Mouse (Mus musculus) midbrain, embryonic 15.5 days (tissue): ENCODE data around the gene 1700012P22Rik. TPM values are rescaled to one million over a fixed set of nuclear protein-coding genes. Genes with fewer than 3 reads are reported as not detected.

Source experiments
- ATAC-seq: fragments of 200-750 bp; cut with Nextera tagmentation; replicated peaks from 2 replicates; pipeline ENCODE4 v1.8.0; 2017; ENCODE audit warnings: moderate TSS enrichment
- H3K27ac ChIP-seq: fragments of 300-500 bp; sonication (generic); 2 replicates; pipeline ENCODE4 v1.5.1; 2015; ENCODE audit warnings: mild to moderate bottlenecking, inconsistent platforms
- H3K27me3 ChIP-seq: fragments of 300-500 bp; sonication (generic); replicated peaks from 2 replicates; pipeline ENCODE4 v1.6.1; 2015; ENCODE audit warnings: inconsistent platforms
- H3K36me3 ChIP-seq: fragments of 300-500 bp; sonication (generic); replicated peaks from 2 replicates; pipeline ENCODE4 v1.6.1; 2015; ENCODE audit warnings: inconsistent platforms
- H3K4me1 ChIP-seq: fragments of 300-500 bp; sonication (generic); 2 replicates; pipeline ENCODE4 v1.6.1; 2015; ENCODE audit warnings: inconsistent platforms
- H3K4me2 ChIP-seq: fragments of 300-500 bp; sonication (generic); 2 replicates; pipeline ENCODE4 v1.6.1; 2015; ENCODE audit warnings: inconsistent platforms, mild to moderate bottlenecking, moderate library complexity
- H3K4me3 ChIP-seq: fragments of 300-500 bp; sonication (generic); 2 replicates; pipeline ENCODE4 v1.5.1; 2015; ENCODE audit warnings: mild to moderate bottlenecking, inconsistent platforms
- H3K9ac ChIP-seq: fragments of 300-500 bp; sonication (generic); 2 replicates; pipeline ENCODE4 v1.6.1; 2015; ENCODE audit warnings: mild to moderate bottlenecking, inconsistent platforms
- H3K9me3 ChIP-seq: fragments of 300-500 bp; sonication (generic); 2 replicates; pipeline ENCODE4 v1.6.1; 2016; ENCODE audit warnings: inconsistent platforms
- WGBS: fragments of 180-500 bp; shearing (Covaris S2); methylation state at CpG from one replicate; pipeline ENCODE4 v1.1.7; 2015; ENCODE audit warnings: mixed read lengths; 5-methylcytosine and 5-hydroxymethylcytosine counted together
- polyA plus RNA-seq: library from polyadenylated mRNA; unstranded; fragments of >200 nt; fragmentation: Nextera tagmentation; extraction: Ambion mirVana; gene quantifications from 2 replicates; pipeline ENCODE4 v1.2.1, GENCODE M21; 2015

Gene 1700012P22Rik
- 0.18 TPM in 1 of 2 replicates, not detected in the other for polyA plus RNA-seq

- no peak within 1 kb of the TSS for H3K4me3 ChIP-seq
- no peak within 1 kb of the TSS for H3K9ac ChIP-seq
- H3K27ac ChIP-seq = no peak within 1 kb of the TSS
- no peaks in the 10 kb centered on the region for H3K27me3 ChIP-seq
- no peaks in the 10 kb centered on the region for H3K36me3 ChIP-seq
- no peak within 1 kb of the TSS for H3K4me2 ChIP-seq
- no peak for ATAC-seq
- peaks cover 17% of the 10 kb centered on the region for H3K9me3 ChIP-seq
- H3K4me1 ChIP-seq = no peaks in the 10 kb centered on the region
Measured at GRCm38 (mm10) chr4:144438672-144439071, at the start of gene 1700012P22Rik. Gene 1700012P22Rik, minus strand, starts transcription at chr4:144438772.

DNA sequence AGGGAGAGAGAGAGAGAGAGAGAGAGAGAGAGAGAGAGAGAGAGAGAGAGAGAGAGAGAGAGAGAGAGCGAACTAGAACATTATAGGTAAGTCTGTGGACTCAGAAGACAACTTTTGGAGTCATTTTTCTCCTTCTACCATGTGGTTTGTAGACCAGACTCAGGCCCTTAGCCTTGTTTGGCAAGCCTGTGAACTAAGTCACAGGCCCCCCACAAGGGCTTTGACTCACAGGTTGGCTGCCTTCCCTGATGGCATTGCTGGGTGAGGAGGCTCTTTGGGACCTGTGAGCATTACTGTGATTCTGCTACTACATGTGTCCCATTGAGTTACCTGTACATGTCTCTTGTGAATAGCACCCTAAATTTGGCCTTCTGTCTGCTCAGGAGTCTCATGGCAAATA lies 29.5 kb upstream of the 1700012P22Rik start:
- 0 out of 2 replicates have a peak, but pooled peaks cover 29% of the 10 kb centered on the region for H3K9me3 ChIP-seq
- no peak overlapping the region for H3K4me3 ChIP-seq
- H3K27me3 ChIP-seq = no peaks in the 10 kb centered on the region
- no peaks in the 10 kb centered on the region for H3K4me1 ChIP-seq
- H3K4me2 ChIP-seq = no peak overlapping the region
- ATAC-seq = no peak
- no peaks in the 10 kb centered on the region for H3K36me3 ChIP-seq
- H3K27ac ChIP-seq = no peak overlapping the region
- H3K9ac ChIP-seq = no peak overlapping the region
- 92% methylated on average over 1 of the region's 1 CpGs for WGBS

- Histone ChIP-seq H3K4me1 (no peaks in the 10 kb centered on the region), H3K4me2 (no peak overlapping the region), H3K9me3 (peaks cover 22% of the 10 kb centered on the region), H3K36me3 (no peaks in the 10 kb centered on the region), H3K27ac (no peak overlapping the region), H3K9ac (no peak overlapping the region), H3K27me3 (no peaks in the 10 kb centered on the region), H3K4me3 (no peak overlapping the region)
- no peak for ATAC-seq
- 79% methylated on average over 2 of the region's 2 CpGs for WGBS
Measured at GRCm38 (mm10) chr4:144465206-144465605, 26.6 kb upstream of the 1700012P22Rik start.

DNA sequence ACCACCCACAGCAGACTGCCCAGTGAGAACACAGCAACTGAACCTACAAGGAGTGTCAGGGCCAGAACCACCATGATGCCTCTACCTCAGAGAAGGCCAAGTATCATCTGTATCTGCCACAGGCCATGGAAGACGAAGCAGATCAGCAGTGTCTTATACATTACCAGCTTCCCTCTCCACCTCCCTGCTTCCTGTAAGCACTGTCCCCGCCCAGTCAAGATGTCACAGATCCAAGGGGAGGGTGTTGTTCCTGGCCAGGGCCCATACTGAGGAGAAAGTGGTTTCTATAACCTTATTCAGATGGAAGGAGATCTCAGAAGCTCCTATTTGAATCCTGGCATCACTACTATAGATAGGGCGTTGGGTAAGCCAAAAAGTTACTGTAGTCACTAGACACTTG lies 25.1 kb upstream of the 1700012P22Rik start, which contains the start of gene Aadacl3:
Gene Aadacl3, minus strand, starts transcription at position 101 of the 400 bp plus-strand sequence.
- WGBS = 84% methylated on average over 3 of the region's 3 CpGs
- Histone ChIP-seq H3K27me3 (no peaks in the 10 kb centered on the region), H3K36me3 (no peaks in the 10 kb centered on the region), H3K27ac (no peak within 1 kb of the TSS), H3K4me1 (no peaks in the 10 kb centered on the region), H3K9me3 (peaks cover 22% of the 10 kb centered on the region), H3K4me2 (no peak within 1 kb of the TSS), H3K9ac (no peak within 1 kb of the TSS), H3K4me3 (no peak within 1 kb of the TSS)
- ATAC-seq = no peak

- H3K9ac ChIP-seq = no peak within 1 kb of the TSS
- H3K4me2 ChIP-seq = no peak within 1 kb of the TSS
- H3K4me1 ChIP-seq = no peaks in the 10 kb centered on the region
- 65% methylated on average over 2 of the region's 2 CpGs for WGBS
- no peak for ATAC-seq
- H3K27me3 ChIP-seq = no peaks in the 10 kb centered on the region
- H3K4me3 ChIP-seq = no peak within 1 kb of the TSS
- H3K9me3 ChIP-seq = peaks cover 22% of the 10 kb centered on the region
- no peak within 1 kb of the TSS for H3K27ac ChIP-seq
- H3K36me3 ChIP-seq = no peaks in the 10 kb centered on the region
Measured at GRCm38 (mm10) chr4:144453217-144453616, 14.6 kb upstream of the 1700012P22Rik start, which contains the start of gene Gm9944. Gene Gm9944, minus strand, starts transcription at chr4:144453317.

GRCm38 (mm10) chr4:144448546-144448945 lies 10.0 kb upstream of the 1700012P22Rik start:
- WGBS = 84% methylated on average over 2 of the region's 2 CpGs
- H3K9me3 ChIP-seq = peaks cover 14% of the 10 kb centered on the region; the same call in 1 of the 2 replicates

DNA sequence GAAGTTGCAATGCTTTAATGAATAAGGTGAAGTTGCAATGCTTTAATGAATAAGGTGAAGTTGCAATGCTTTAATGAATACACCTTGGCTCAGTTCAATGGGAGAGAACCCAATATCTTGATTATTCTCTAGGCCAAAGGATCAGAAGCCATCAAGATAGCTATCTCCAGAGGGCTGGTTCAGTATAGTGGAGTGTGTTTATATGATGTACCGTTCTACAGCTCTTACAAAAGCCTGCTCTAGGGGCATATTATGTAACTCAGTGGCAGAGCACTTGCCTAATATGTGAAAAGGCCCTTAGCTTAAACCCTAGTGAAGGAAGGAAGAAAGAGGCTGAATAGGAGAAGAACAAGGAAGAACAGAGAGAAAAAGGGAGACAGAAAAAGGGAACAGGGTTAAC lies 3.0 kb upstream of the 1700012P22Rik start:
- Histone ChIP-seq H3K9me3 (peaks cover 21% of the 10 kb centered on the region), H3K4me2 (no peak overlapping the region), H3K4me1 (no peaks in the 10 kb centered on the region), H3K4me3 (no peak overlapping the region), H3K36me3 (no peaks in the 10 kb centered on the region), H3K27me3 (no peaks in the 10 kb centered on the region), H3K27ac (no peak overlapping the region), H3K9ac (no peak overlapping the region)
- 76% methylated on average over 1 of the region's 1 CpGs for WGBS
- ATAC-seq = no peak

More at GRCm38 (mm10) chr4:144448546-144448945, 10.0 kb upstream of the 1700012P22Rik start:
- Histone ChIP-seq H3K4me1 (no peaks in the 10 kb centered on the region), H3K36me3 (no peaks in the 10 kb centered on the region), H3K27me3 (no peaks in the 10 kb centered on the region), H3K4me2 (no peak overlapping the region), H3K4me3 (no peak overlapping the region), H3K27ac (no peak overlapping the region), H3K9ac (no peak overlapping the region)
- ATAC-seq = no peak

GRCm38 (mm10) chr4:144441095-144441494 lies 2.5 kb upstream of the 1700012P22Rik start:
- H3K9ac ChIP-seq = no peak overlapping the region
- no peaks in the 10 kb centered on the region for H3K4me1 ChIP-seq
- H3K27ac ChIP-seq = no peak overlapping the region
- H3K9me3 ChIP-seq = peaks cover 17% of the 10 kb centered on the region
- H3K27me3 ChIP-seq = no peaks in the 10 kb centered on the region
- ATAC-seq = no peak
- H3K36me3 ChIP-seq = no peaks in the 10 kb centered on the region
- H3K4me2 ChIP-seq = no peak overlapping the region
- H3K4me3 ChIP-seq = no peak overlapping the region
- WGBS = 83% methylated on average over 4 of the region's 4 CpGs

GRCm38 (mm10) chr4:144433216-144433615 lies 5.4 kb downstream of the 1700012P22Rik start:
- 83% methylated on average over 5 of the region's 5 CpGs for WGBS
- H3K4me2 ChIP-seq = no peak overlapping the region
- no peaks in the 10 kb centered on the region for H3K4me1 ChIP-seq
- no peak overlapping the region for H3K4me3 ChIP-seq
- H3K36me3 ChIP-seq = no peaks in the 10 kb centered on the region
- ATAC-seq = no peak
- H3K9me3 ChIP-seq = peaks cover 8% of the 10 kb centered on the region
- H3K9ac ChIP-seq = no peak overlapping the region
- H3K27ac ChIP-seq = no peak overlapping the region
- no peaks in the 10 kb centered on the region for H3K27me3 ChIP-seq

- no peaks in the 10 kb centered on the region for H3K27me3 ChIP-seq
- no peak overlapping the region for H3K27ac ChIP-seq
- H3K9ac ChIP-seq = no peak overlapping the region
- H3K36me3 ChIP-seq = no peaks in the 10 kb centered on the region
- no peak overlapping the region for H3K4me2 ChIP-seq
- no peak for ATAC-seq
- no peak overlapping the region for H3K4me3 ChIP-seq
- H3K4me1 ChIP-seq = no peaks in the 10 kb centered on the region
- WGBS = 88% methylated on average over 2 of the region's 2 CpGs
- peaks cover 7% of the 10 kb centered on the region for H3K9me3 ChIP-seq
Measured at GRCm38 (mm10) chr4:144430723-144431122, 7.8 kb downstream of the 1700012P22Rik start.

- WGBS = 24% methylated on average over 3 of the region's 3 CpGs
- Histone ChIP-seq H3K9me3 (peaks cover 7% of the 10 kb centered on the region), H3K27me3 (no peaks in the 10 kb centered on the region), H3K4me3 (no peak overlapping the region), H3K36me3 (no peaks in the 10 kb centered on the region), H3K4me1 (no peaks in the 10 kb centered on the region), H3K4me2 (no peak overlapping the region), H3K27ac (no peak overlapping the region), H3K9ac (no peak overlapping the region)
- no peak for ATAC-seq
Measured at GRCm38 (mm10) chr4:144428868-144429267, 9.7 kb downstream of the 1700012P22Rik start.

DNA sequence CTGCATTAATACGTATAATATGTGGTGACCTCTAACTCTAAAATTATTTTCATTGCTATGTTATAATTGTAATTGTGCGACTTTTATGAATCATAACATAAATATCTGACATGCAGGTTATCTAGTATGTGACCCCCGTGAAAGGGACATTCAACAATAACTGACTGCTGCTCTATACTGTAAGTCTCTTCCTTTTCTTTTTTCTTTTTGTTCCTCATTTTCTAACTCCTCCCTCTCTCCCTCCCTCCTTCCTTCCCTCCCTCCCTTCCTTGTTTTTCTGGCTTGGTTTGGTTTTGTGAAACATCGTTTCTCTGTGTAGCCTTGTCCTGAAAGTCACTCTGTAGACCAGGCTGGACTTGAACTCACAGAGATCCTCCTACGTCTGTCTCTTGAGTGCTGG lies 14.0 kb downstream of the 1700012P22Rik start:
- no peak overlapping the region for H3K9ac ChIP-seq
- H3K27ac ChIP-seq = no peak overlapping the region
- H3K4me3 ChIP-seq = no peak overlapping the region
- no peaks in the 10 kb centered on the region; the same call in 1 of the 2 replicates for H3K9me3 ChIP-seq
- H3K4me2 ChIP-seq = no peak overlapping the region
- no peak for ATAC-seq
- H3K36me3 ChIP-seq = no peaks in the 10 kb centered on the region
- no peaks in the 10 kb centered on the region for H3K4me1 ChIP-seq
- H3K27me3 ChIP-seq = no peaks in the 10 kb centered on the region
- 83% methylated on average over 5 of the region's 5 CpGs for WGBS

- H3K4me2 ChIP-seq = no peak overlapping the region
- no peaks in the 10 kb centered on the region for H3K4me1 ChIP-seq
- no peak overlapping the region for H3K4me3 ChIP-seq
- ATAC-seq = no peak
- H3K27me3 ChIP-seq = no peaks in the 10 kb centered on the region
- H3K9ac ChIP-seq = no peak overlapping the region
- no peaks in the 10 kb centered on the region for H3K36me3 ChIP-seq
- peaks cover 9% of the 10 kb centered on the region for H3K9me3 ChIP-seq
- no peak overlapping the region for H3K27ac ChIP-seq
Measured at GRCm38 (mm10) chr4:144420644-144421043, 17.9 kb downstream of the 1700012P22Rik start.
